Mouse (Mus musculus) C2C12 (cell line): ENCODE data around the gene Slc22a15.

Experiments
- CEBPB ChIP-seq: IDR thresholded peaks from one replicate; pipeline ENCODE4 v1.6.1; 2011; ENCODE audit warnings: low read depth, mild to moderate bottlenecking, control low read depth, moderate library complexity
- CTCF ChIP-seq: IDR thresholded peaks from one replicate; pipeline ENCODE4 v1.5.1; 2011; ENCODE audit not compliant: control insufficient read depth, insufficient read depth, insufficient read length
- MAX ChIP-seq: IDR thresholded peaks from one replicate; pipeline ENCODE4 v1.6.1; 2011; ENCODE audit warnings: mild to moderate bottlenecking, control low read depth
- USF1 ChIP-seq: IDR thresholded peaks from one replicate; pipeline ENCODE4 v1.6.1; 2011; ENCODE audit warnings: low read depth, mild to moderate bottlenecking, control low read depth, moderate library complexity

GRCm38 (mm10) chr3:101806149-101806548 is 118.1 kb downstream of the Slc22a15 start:
- TF ChIP-seq CTCF (peak; percentile 97), CEBPB (no peak), MAX (no peak), USF1 (no peak)
